Mouse (Mus musculus): Measurements from ENCODE around the gene Adamts6. TPM values are rescaled to one million over a fixed set of nuclear protein-coding genes. Genes with fewer than 3 reads are reported as not detected.

Gene Adamts6
- polyA plus RNA-seq, 1 experiment = 0.74 TPM

DNA sequence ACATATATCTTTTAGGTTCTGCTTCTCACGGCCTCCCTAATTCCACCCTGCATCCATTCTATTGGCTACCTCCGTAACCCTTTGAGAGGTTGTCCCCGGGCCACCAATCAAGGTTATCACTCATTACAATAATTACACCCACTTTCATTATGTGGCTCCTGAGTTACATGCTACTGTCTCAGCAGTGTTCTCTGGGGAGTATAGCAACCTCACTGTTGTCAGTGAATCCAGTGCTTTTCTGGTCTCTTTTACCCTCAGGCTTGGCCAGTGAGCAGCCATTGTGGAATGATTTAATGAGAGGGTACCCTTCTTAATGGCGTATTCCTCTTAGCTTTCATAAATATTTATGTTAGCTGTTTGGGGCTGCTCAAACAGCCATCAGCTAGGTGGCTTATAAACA is 238.0 kb downstream of the Adamts6 start:
- TF ChIP-seq CTCF (IDR thresholded peaks at IDR 0.05; ENCODE audit: low read depth, low read length) = no peak
- no peak for TF ChIP-seq POLR2A (IDR thresholded peaks at IDR 0.05; ENCODE audit: borderline replicate concordance, low read depth, low read length)
- H3K4me1 ChIP-seq (ENCODE audit: control insufficient read depth, insufficient read depth, low read length) = no peaks in the 10 kb centered on the region
- no peak overlapping the region for H3K27ac ChIP-seq (ENCODE audit: insufficient read depth, low read depth, low read length)
- H3K4me3 ChIP-seq (ENCODE audit: insufficient read depth, low read length) = no peak overlapping the region

GRCm38 (mm10) chr13:104529238-104529637 is 241.6 kb downstream of the Adamts6 start:
- Histone ChIP-seq H3K27ac (ENCODE audit: insufficient read depth, low read depth, low read length) (no peak overlapping the region), H3K4me3 (ENCODE audit: insufficient read depth, low read length) (no peak overlapping the region)
- TF ChIP-seq POLR2A (IDR thresholded peaks at IDR 0.05; ENCODE audit: borderline replicate concordance, low read depth, low read length) (no peak), CTCF (IDR thresholded peaks at IDR 0.05; ENCODE audit: low read depth, low read length) (no peak)

DNA sequence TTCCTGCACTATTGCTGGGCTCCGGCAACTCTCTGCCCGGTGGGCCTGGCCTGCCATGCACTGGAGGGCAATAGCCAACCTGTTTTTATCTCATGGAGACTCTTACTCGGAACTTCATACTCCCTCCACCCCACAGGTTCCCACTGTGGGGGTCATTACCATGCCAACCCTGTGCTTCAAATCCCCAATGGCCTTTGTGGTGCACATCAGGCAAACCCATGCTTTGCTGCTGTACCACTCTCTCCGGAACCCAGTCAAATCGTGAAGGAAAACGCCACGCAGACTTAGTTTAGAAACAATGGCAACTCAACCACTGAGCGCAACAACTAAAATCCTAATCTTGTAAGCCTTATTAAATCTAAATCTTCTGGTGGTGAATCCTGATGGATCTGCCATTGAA is 244.2 kb downstream of the Adamts6 start:
- no peaks in the 10 kb centered on the region for H3K4me1 ChIP-seq (ENCODE audit: control insufficient read depth, insufficient read depth, low read length)
- no peak overlapping the region for H3K4me3 ChIP-seq (ENCODE audit: insufficient read depth, low read length)
- TF ChIP-seq CTCF (IDR thresholded peaks at IDR 0.05; ENCODE audit: low read depth, low read length) (no peak), POLR2A (IDR thresholded peaks at IDR 0.05; ENCODE audit: borderline replicate concordance, low read depth, low read length) (no peak)
- no peak overlapping the region for H3K27ac ChIP-seq (ENCODE audit: insufficient read depth, low read depth, low read length)

More at GRCm38 (mm10) chr13:104529238-104529637, 241.6 kb downstream of the Adamts6 start:
- no peaks in the 10 kb centered on the region for H3K4me1 ChIP-seq (ENCODE audit: control insufficient read depth, insufficient read depth, low read length)

DNA sequence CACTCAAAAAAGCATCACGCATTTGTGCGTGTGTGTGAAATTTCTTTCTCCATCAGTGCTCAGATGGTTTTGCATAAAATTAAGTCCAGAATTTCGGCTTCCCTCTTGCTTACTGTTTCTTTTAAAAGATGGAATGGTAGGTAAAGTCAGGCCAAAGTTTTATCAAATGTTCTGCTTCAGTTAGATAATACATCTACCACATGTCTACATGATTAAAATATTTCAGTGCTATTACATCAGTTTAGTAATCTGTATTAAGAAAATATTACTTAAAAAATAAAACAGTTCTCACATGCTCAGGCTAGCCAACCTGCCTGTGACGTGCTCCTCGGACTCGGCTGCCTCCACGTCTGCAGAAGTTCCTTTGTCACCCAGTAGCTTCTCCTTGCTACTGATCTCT is 245.1 kb downstream of the Adamts6 start:
- no peak overlapping the region for H3K4me3 ChIP-seq (ENCODE audit: insufficient read depth, low read length)
- no peak overlapping the region for H3K27ac ChIP-seq (ENCODE audit: insufficient read depth, low read depth, low read length)
- TF ChIP-seq CTCF (IDR thresholded peaks at IDR 0.05; ENCODE audit: low read depth, low read length) (no peak), POLR2A (IDR thresholded peaks at IDR 0.05; ENCODE audit: borderline replicate concordance, low read depth, low read length) (no peak)
- no peaks in the 10 kb centered on the region for H3K4me1 ChIP-seq (ENCODE audit: control insufficient read depth, insufficient read depth, low read length)

DNA sequence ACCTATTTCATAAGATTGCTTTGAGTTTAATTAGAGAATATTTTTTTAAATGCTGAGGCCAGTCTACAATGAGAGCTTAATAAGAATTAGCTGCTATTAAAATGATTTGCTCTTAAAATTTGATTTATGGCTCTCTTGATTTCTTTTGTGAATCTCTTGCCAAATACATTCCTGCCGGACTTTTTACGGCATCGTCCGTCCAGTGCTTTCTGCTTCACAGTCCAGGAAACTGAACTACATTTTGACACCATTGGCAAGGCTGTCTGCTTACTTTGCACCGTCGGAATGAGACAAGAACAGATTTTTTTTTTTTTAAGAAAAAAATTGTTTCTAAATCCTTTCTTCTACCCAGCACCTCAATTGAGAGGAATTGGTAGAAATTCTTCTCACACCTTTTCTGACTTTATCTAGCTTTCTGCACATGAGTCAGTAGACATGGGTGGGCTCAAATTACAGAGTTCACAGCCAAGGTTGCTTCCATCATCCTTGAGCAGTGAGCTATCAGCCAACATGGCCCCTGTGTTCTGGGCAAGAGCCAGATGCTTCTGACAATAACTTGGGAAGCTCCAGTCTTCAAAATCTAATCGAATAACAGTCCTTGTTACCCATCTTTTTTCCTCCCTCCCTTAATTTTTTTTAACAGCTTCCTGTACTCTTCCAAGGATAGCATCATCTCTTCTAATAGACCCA is 246.3 kb downstream of the Adamts6 start:
- Histone ChIP-seq H3K4me1 (ENCODE audit: control insufficient read depth, insufficient read depth, low read length) (no peaks in the 10 kb centered on the region), H3K4me3 (ENCODE audit: insufficient read depth, low read length) (no peak overlapping the region), H3K27ac (ENCODE audit: insufficient read depth, low read depth, low read length) (no peak overlapping the region)
- TF ChIP-seq POLR2A (IDR thresholded peaks at IDR 0.05; ENCODE audit: borderline replicate concordance, low read depth, low read length) (no peak), CTCF (IDR thresholded peaks at IDR 0.05; ENCODE audit: low read depth, low read length) (no peak)

- Histone ChIP-seq H3K27ac (ENCODE audit: insufficient read depth, low read depth, low read length) (no peak overlapping the region), H3K4me1 (ENCODE audit: control insufficient read depth, insufficient read depth, low read length) (no peaks in the 10 kb centered on the region), H3K4me3 (ENCODE audit: insufficient read depth, low read length) (no peak overlapping the region)
- TF ChIP-seq CTCF (IDR thresholded peaks at IDR 0.05; ENCODE audit: low read depth, low read length) (no peak), POLR2A (IDR thresholded peaks at IDR 0.05; ENCODE audit: borderline replicate concordance, low read depth, low read length) (no peak)
These were observed 253.3 kb downstream of the Adamts6 start for GRCm38 (mm10) chr13:104540861-104541398.

GRCm38 (mm10) chr13:104542123-104542758 is 254.6 kb downstream of the Adamts6 start:
- Histone ChIP-seq H3K27ac (ENCODE audit: insufficient read depth, low read depth, low read length) (no peak overlapping the region), H3K4me1 (ENCODE audit: control insufficient read depth, insufficient read depth, low read length) (no peaks in the 10 kb centered on the region), H3K4me3 (ENCODE audit: insufficient read depth, low read length) (no peak overlapping the region)
- no peak for TF ChIP-seq POLR2A (IDR thresholded peaks at IDR 0.05; ENCODE audit: borderline replicate concordance, low read depth, low read length)
- TF ChIP-seq CTCF (IDR thresholded peaks at IDR 0.05; ENCODE audit: low read depth, low read length) = no peak

- TF ChIP-seq POLR2A (IDR thresholded peaks at IDR 0.05; ENCODE audit: borderline replicate concordance, low read depth, low read length) = no peak
- no peak for TF ChIP-seq CTCF (IDR thresholded peaks at IDR 0.05; ENCODE audit: low read depth, low read length)
- Histone ChIP-seq H3K4me3 (ENCODE audit: insufficient read depth, low read length) (no peak overlapping the region), H3K4me1 (ENCODE audit: control insufficient read depth, insufficient read depth, low read length) (no peaks in the 10 kb centered on the region), H3K27ac (ENCODE audit: insufficient read depth, low read depth, low read length) (no peak overlapping the region)
These were observed 255.1 kb downstream of the Adamts6 start for GRCm38 (mm10) chr13:104542759-104543141.

Other genes with a start within 250 kb of the Adamts6 start
- 18.7 and 26.0 TPM in 2 replicates for gene Nln, start 178.2 kb upstream of the Adamts6 start, polyA plus RNA-seq (2012; ENCODE audit: insufficient read depth, insufficient read length, missing spikeins)
- gene Sgtb, start 178.1 kb upstream of the Adamts6 start, polyA plus RNA-seq (2012; ENCODE audit: insufficient read depth, insufficient read length, missing spikeins) = 2.0 and 2.7 TPM in 2 replicates
- gene Trappc13, start 109.4 kb upstream of the Adamts6 start, polyA plus RNA-seq (2012; ENCODE audit: insufficient read depth, insufficient read length, missing spikeins) = 28.1 and 33.0 TPM in 2 replicates
- 10.9 and 12.3 TPM in 2 replicates for gene Trim23, start 109.0 kb upstream of the Adamts6 start, polyA plus RNA-seq (2012; ENCODE audit: insufficient read depth, insufficient read length, missing spikeins)
- 9.6 and 9.8 TPM in 2 replicates for gene Cenpk, start 59.2 kb upstream of the Adamts6 start, polyA plus RNA-seq (2012; ENCODE audit: insufficient read depth, insufficient read length, missing spikeins)
- 18.1 and 19.9 TPM in 2 replicates for gene Ppwd1, start 59.0 kb upstream of the Adamts6 start, polyA plus RNA-seq (2012; ENCODE audit: insufficient read depth, insufficient read length, missing spikeins)